ENCODE assay signal across 8 mouse cellular contexts in genomic region chr2:28621664-28622171, GRCm38 (mm10). TPM values are rescaled to one million over a fixed set of nuclear protein-coding genes. Genes with fewer than 3 reads are reported as not detected.
DNase-seq lines count a peak whose midpoint lies in the region; ATAC-seq and TF ChIP-seq lines count a peak whose summit lies in the region.

Gfi1b (minus strand) TSS chr2:28621982.

- intact Hi-C loops in gastrocnemius, adult 2 months (cut with DNase I): loop anchor here (1.0 kb wide), 1 partner anchor 29 kb away; no protein-coding TSS in a partner anchor

- H3K4me3 ChIP-seq in midbrain, embryonic 14.5 days (replicated peaks; ENCODE audit: low read depth, low read length): no peak within 1 kb of the TSS
- H3K4me3 ChIP-seq in midbrain, embryonic 16.5 days (ENCODE audit: low read depth, low read length): no peak within 1 kb of the TSS
- H3K4me3 ChIP-seq in liver, embryonic 16.5 days (ENCODE audit: low read depth, low read length): peak within 1 kb of the TSS; percentile 73
- H3K4me3 ChIP-seq in gastrocnemius, adult 2 months: no peak within 1 kb of the TSS

- 7% methylated on average over 16 of the region's 16 CpGs for WGBS in midbrain, embryonic 14.5 days
- WGBS in midbrain, embryonic 16.5 days: 4% methylated on average over 16 of the region's 16 CpGs
- 1% methylated on average over 16 of the region's 16 CpGs for WGBS in liver, embryonic 16.5 days (ENCODE audit: insufficient replicate concordance)

- no peaks in the 10 kb centered on the region for H3K4me1 ChIP-seq in midbrain, embryonic 14.5 days (ENCODE audit: control insufficient read depth, insufficient read depth, low read length)
- no peaks in the 10 kb centered on the region; the same call in 1 of the 2 replicates for H3K4me1 ChIP-seq in midbrain, embryonic 16.5 days (ENCODE audit: control insufficient read depth, insufficient read depth, low read length)
- H3K4me1 ChIP-seq in liver, embryonic 16.5 days (ENCODE audit: control insufficient read depth, low read depth, low read length): peaks cover 34% of the 10 kb centered on the region

- H3K9ac ChIP-seq in midbrain, embryonic 14.5 days (replicated peaks; ENCODE audit: low read length): 0 out of 2 replicates have a peak within 1 kb of the TSS, but pooled peaks have one; percentile 16
- no peak within 1 kb of the TSS for H3K9ac ChIP-seq in midbrain, embryonic 16.5 days (ENCODE audit: low read depth, low read length)
- H3K9ac ChIP-seq in liver, embryonic 16.5 days (ENCODE audit: low read depth, low read length): peak within 1 kb of the TSS; percentile 82

- no peak within 1 kb of the TSS for H3K4me2 ChIP-seq in midbrain, embryonic 14.5 days (ENCODE audit: low read length)
- H3K4me2 ChIP-seq in midbrain, embryonic 16.5 days (ENCODE audit: low read length): no peak within 1 kb of the TSS
- H3K4me2 ChIP-seq in liver, embryonic 16.5 days (ENCODE audit: low read depth, low read length): peak within 1 kb of the TSS; percentile 84

- no peak for DNase-seq in midbrain, embryonic 14.5 days
- peak; percentile 94 for DNase-seq in splenic B cell, adult 2 months (ENCODE audit: low read depth, low spot score)
- no peak for DNase-seq in layer of hippocampus, adult 9-10 months (ENCODE audit: low spot score)
- DNase-seq in gastrocnemius, adult 2 months: no peak
- no peak for DNase-seq in cerebellum, postnatal 25 days

- no peak for ATAC-seq in midbrain, embryonic 14.5 days (ENCODE audit: low FRiP score, low TSS enrichment)
- ATAC-seq in midbrain, embryonic 16.5 days: no peak
- peak; percentile 66 for ATAC-seq in granulocyte monocyte progenitor cell, adult 5-6 weeks (replicated peaks; ENCODE audit: poor library complexity, severe bottlenecking)
- peak; percentile 6 for ATAC-seq in liver, embryonic 16.5 days (ENCODE audit: low read depth)

- H3K36me3 ChIP-seq in midbrain, embryonic 14.5 days (ENCODE audit: control insufficient read depth, insufficient read depth, low read length): no peaks in the 10 kb centered on the region
- H3K36me3 ChIP-seq in midbrain, embryonic 16.5 days (ENCODE audit: control insufficient read depth, insufficient read depth, low read length): no peaks in the 10 kb centered on the region
- H3K36me3 ChIP-seq in liver, embryonic 16.5 days (ENCODE audit: control insufficient read depth, insufficient read depth): no peaks in the 10 kb centered on the region
- no peaks in the 10 kb centered on the region for H3K36me3 ChIP-seq in splenic B cell, adult 2 months (ENCODE audit: control insufficient read depth, insufficient read depth, low read length, poor library complexity, severe bottlenecking)

- H3K9me3 ChIP-seq in midbrain, embryonic 14.5 days (ENCODE audit: control insufficient read depth, low read length): no peaks in the 10 kb centered on the region
- no peaks in the 10 kb centered on the region for H3K9me3 ChIP-seq in midbrain, embryonic 16.5 days (replicated peaks; ENCODE audit: control insufficient read depth, low read length, poor library complexity, severe bottlenecking)
- H3K9me3 ChIP-seq in liver, embryonic 16.5 days (replicated peaks; ENCODE audit: control insufficient read depth, low read length): no peaks in the 10 kb centered on the region

- H3K27ac ChIP-seq in midbrain, embryonic 14.5 days (replicated peaks; ENCODE audit: low read depth, low read length): no peak within 1 kb of the TSS
- H3K27ac ChIP-seq in midbrain, embryonic 16.5 days (ENCODE audit: low read length): no peak within 1 kb of the TSS
- peak within 1 kb of the TSS; percentile 98 for H3K27ac ChIP-seq in liver, embryonic 16.5 days (ENCODE audit: low read length)
- H3K27ac ChIP-seq in gastrocnemius, adult 2 months: no peak within 1 kb of the TSS

- H3K27me3 ChIP-seq in midbrain, embryonic 14.5 days (ENCODE audit: control insufficient read depth, insufficient read depth, low read length): 0 out of 2 replicates have a peak, but pooled peaks cover 8% of the 10 kb centered on the region
- H3K27me3 ChIP-seq in midbrain, embryonic 16.5 days (ENCODE audit: control insufficient read depth, insufficient read depth, low read depth, low read length): peaks cover 12% of the 10 kb centered on the region
- H3K27me3 ChIP-seq in liver, embryonic 16.5 days (ENCODE audit: control insufficient read depth, insufficient read depth, low read depth, low read length): no peaks in the 10 kb centered on the region
- no peaks in the 10 kb centered on the region for H3K27me3 ChIP-seq in splenic B cell, adult 2 months (ENCODE audit: control insufficient read depth, insufficient read depth, low read length, poor library complexity, severe bottlenecking)

- TF ChIP-seq CTCF in gastrocnemius, adult 2 months (IDR thresholded peaks at IDR 0.05): no peak

RNA-seq across cellular contexts. Expression of gene Gfi1b, which starts in this region (rescaled TPM):
- 0.12 TPM in 1 of 2 replicates, not detected in the other for polyA plus RNA-seq in midbrain, embryonic 14.5 days (2014; fragmentation: Nextera tagmentation; extraction: Ambion mirVana)
- not detected in 2 replicates for polyA plus RNA-seq in midbrain, embryonic 16.5 days (2015; fragmentation: Nextera tagmentation; extraction: Ambion mirVana)
- total RNA-seq in granulocyte monocyte progenitor cell, adult 5-6 weeks (2014; fragmentation: Nextera tagmentation): 1.4 TPM in 1 of 2 replicates, not detected in the other
- total RNA-seq in granulocyte monocyte progenitor cell, adult 5-6 weeks (2017): 1.9 and 2.0 TPM in 2 replicates
- polyA plus RNA-seq in liver, embryonic 16.5 days (2015; fragmentation: Nextera tagmentation; extraction: Ambion mirVana): 88.7 and 89.4 TPM in 2 replicates
- total RNA-seq in gastrocnemius, adult 2 months (2021): not detected

Comparison
In these comparisons a context has a peak if more than half of its experiments do, and no peak if none do; other contexts are left out.
1. RNA of gene Gfi1b (polyA plus RNA-seq): 88.7 to 89.4 TPM in liver, embryonic 16.5 days; 0.12 TPM in midbrain, embryonic 14.5 days and not detected in midbrain, embryonic 16.5 days; every median in the first group is over 10 times any median in the second.
2. ATAC-seq: peak in granulocyte monocyte progenitor cell, adult 5-6 weeks (single experiment) and liver, embryonic 16.5 days (single experiment); none in midbrain, embryonic 14.5 days (single experiment) and midbrain, embryonic 16.5 days (single experiment).